Mouse (Mus musculus) spleen, postnatal 14 days (tissue): ENCODE measurements around the gene Gm6358.
"Not testable (repeated sequence)": the region's sequence is repeated elsewhere in the genome, so short reads cannot be mapped to it uniquely, and the experiment has no call there.

Experiments
- DNase-seq, 2 experiments: peaks; one replicate each; pipeline ENCODE4 v3.0.0; 2021 to 2022; ENCODE audit warnings: low spot score in 2 of 2

Gm6358 gene

DNA sequence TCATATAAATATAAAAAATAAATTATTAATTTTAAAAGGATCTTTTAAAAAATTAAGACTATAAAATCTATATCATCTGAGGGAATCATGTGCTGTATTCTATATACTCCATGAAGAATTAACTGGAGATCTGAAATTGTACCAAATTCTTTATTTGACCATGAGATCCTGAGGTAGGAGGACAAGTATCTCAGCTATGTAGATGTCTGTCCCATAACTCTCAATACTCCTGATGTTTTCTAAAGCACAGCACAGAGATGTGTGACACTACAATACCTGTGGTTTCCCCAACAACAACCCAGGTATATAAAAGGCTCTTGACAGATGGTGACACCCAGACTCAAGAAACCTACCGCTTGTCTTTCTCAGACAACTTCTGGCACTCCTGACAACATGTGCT, at the start of gene Gm6358:
Gene Gm6358, plus strand, starts transcription at position 301 of the 400 bp plus-strand sequence.
- DNase-seq = no peak

DNA sequence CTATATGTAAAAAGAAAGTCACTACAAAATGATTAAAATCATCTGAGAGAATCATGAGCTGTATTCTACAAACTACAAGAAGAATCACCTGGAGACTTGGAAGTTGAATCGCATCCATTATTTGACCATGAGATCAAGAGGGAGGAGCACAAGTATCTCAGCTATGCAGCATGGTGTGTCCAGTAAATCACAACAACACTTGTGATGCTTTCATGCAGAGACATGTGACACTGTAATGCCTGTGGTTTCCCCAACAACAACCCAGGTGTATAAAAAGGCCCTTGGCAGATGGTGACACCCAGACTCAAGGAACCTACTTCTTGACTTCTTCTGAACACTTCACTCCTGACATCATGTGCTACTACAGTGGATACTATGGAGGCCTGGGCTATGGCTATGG, 10.1 kb downstream of the Gm6358 start, which contains the start of gene Gm10061:
Gene Gm10061, plus strand, starts transcription at position 301 of the 400 bp plus-strand sequence.
- no peak for DNase-seq

DNA sequence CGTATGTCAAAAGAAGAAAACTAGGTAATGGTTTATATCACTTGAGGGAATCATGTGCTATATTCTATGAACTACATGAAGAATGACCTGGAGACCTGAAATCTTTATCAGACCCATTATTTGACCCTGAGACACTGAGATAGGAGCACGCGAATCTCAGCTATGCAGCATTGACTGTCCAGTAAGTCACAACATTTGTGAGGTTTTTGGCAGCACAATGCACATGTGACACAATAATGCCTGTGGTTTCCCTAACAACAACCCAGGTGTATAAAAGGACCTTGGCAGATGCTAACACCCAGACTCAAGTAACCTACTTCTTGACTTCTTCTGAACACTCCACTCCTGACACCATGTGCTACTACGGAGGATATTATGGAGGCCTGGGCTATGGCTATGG, 17.0 kb downstream of the Gm6358 start, which contains the start of gene Gm9789:
Gene Gm9789, plus strand, starts transcription at position 301 of the 400 bp plus-strand sequence.
- no peak for DNase-seq

DNA sequence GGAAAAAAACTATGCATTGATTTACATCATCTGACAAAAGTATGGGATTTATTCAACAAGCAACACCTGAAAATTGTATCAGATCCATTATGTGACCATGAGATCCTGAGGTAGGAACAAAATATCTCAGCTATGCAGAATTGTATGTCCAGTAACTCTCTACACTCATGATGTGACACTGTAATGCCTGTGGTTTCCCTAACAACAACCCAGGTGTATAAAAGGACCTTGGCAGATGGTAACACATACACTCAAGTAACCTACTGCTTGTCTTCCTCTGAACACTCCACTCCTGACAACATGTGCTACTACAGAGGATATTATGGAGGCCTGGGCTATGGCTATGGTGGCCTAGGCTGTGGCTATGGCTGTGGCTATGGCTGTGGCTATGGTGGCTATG, 28.5 kb downstream of the Gm6358 start, which contains the start of gene Gm7735:
Gene Gm7735, plus strand, starts transcription at position 301 of the 400 bp plus-strand sequence.
- DNase-seq = not testable (repeated sequence)

DNA sequence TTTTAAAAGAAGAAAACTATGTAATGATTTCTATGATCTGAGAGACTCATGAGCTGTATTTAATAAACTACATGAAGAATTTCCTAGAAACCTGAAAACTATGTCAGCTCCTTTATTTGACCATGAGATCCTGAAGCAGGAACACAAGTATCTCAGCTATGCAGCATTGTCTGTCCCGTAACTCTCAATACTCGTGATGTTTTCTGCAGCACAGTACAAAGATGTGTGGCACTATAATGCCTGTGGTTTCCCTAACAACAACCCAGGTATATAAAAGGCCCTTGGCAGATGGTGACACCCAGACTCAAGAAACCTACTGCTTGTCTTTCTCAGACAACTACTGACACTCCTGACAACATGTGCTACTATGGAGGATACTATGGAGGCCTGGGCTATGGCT, 33.8 kb downstream of the Gm6358 start, which contains the start of gene 1110057P08Rik:
Gene 1110057P08Rik, plus strand, starts transcription at position 301 of the 400 bp plus-strand sequence.
- no peak for DNase-seq

DNA sequence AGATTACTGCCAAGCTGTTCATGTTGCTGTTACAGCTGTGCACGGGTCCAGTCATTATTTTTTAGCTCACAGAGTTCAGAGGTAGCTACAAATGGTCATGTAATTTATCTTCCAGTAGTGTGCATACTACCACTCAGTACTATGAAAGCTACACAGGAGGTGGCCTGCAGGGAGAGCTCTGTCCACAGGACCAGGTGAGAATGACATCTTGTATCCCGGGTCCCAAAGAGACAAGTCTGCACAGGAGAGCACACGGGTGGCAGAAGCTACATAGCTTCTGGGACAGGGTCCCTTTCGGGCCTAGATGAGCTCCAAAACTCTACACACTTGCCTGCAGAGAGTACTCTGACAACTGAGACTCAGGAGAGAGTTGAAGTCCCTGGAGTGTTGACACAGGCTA, 48.0 kb downstream of the Gm6358 start:
- DNase-seq = no peak
